Mouse (Mus musculus) E14TG2a.4 (cell line): Measurements from ENCODE around the gene Becn1.

ENCODE experiments used
- CTCF ChIP-seq: conservative IDR thresholded peaks from 2 replicates; pipeline ENCODE4 v1.5.1; 2014; ENCODE audit warnings: low read length
- NANOG ChIP-seq: IDR thresholded peaks from 2 replicates; pipeline ENCODE4 v1.6.1; 2014; ENCODE audit warnings: borderline replicate concordance, low read length, mixed read lengths
- POU5F1 ChIP-seq: IDR thresholded peaks from 2 replicates; pipeline ENCODE4 v1.6.1; 2014; ENCODE audit warnings: low read length, borderline replicate concordance

DNA sequence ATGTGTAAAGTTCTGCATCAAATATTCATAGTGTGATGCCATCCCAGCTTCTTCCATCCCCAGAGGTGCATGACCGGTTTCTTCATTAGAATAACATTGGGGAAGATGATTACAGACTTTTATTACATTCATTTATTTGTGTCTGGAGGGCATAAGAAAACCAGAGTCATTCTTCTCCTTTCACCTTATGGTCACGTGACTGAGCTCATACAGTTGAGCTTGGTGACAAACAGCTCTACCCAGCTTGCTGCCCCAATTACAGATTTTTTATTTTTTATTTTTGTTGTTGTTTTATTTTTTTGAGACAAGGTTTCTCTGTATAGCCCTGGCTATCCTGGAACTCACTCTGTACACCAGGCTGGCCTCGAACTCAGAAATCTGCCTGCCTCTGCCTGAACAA, 29.6 kb downstream of the Becn1 start:
- TF ChIP-seq CTCF (no peak), POU5F1 (no peak), NANOG (no peak)
